Mouse (Mus musculus): ENCODE results near the gene Rbfox1. TPM values are rescaled to one million over a fixed set of nuclear protein-coding genes. Genes with fewer than 3 reads are reported as not detected.

Rbfox1 gene
- polyA plus RNA-seq, 1 experiment from 2014 or later = 13.9 TPM

DNA sequence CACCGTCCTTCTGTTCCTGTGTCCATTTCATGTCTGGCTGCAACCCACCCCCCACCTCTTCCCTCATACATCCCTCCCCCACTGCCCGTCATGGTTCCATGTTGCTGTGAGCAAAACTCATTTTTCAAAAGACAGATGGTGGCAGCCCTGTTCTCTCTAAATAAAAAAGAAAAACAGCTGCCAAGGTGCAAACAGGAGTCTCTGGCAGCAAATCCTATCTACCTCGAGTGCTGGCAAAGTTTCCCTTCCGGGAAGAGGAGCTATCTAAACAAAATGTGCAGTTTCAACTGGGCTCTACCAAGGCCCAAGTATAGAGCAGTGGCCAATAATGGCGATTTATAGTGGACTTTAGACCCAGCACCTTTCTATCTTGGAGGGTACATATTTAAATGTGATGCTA, 899.0 kb downstream of the Rbfox1 start:
- Histone ChIP-seq H3K4me3 (ENCODE audit: low read depth, low read length) (no peak overlapping the region), H3K27me3 (replicated peaks; ENCODE audit: control insufficient read depth, insufficient read depth, low read length) (no peaks in the 10 kb centered on the region), H3K4me2 (ENCODE audit: low read depth, low read length) (no peak overlapping the region), H3K9me3 (ENCODE audit: control insufficient read depth, low read length) (no peaks in the 10 kb centered on the region), H3K9ac (ENCODE audit: low read depth, low read length) (no peak overlapping the region), H3K36me3 (ENCODE audit: control insufficient read depth, insufficient read depth, low read length) (no peaks in the 10 kb centered on the region), H3K27ac (replicated peaks; ENCODE audit: low read depth, low read length) (no peak overlapping the region), H3K4me1 (ENCODE audit: control insufficient read depth, insufficient read depth, low read length) (no peaks in the 10 kb centered on the region)
- DNase-seq (ENCODE audit: low spot score) (no peak), ATAC-seq (ENCODE audit: low read depth) (no peak)
- 65% methylated on average over 5 of the region's 5 CpGs for WGBS

DNA sequence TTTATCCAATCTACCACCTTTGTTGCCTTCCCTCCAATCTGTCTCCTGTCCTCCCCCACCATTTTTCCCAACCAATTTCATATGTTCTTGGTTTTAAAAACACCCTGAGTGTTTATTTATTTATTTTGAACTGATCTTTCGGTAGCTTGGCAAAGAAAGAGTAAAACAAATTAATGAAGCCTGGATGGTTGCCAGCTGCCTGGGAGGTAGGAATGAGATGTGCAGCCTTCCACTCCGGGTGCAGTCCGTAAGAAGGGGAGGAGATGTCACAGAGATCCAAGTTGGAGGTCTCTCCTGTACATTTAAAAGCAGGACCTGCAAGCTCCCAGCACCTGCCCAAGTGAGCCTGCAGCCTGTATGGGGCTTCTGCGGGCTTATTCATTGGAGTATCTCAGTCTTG, 899.9 kb downstream of the Rbfox1 start:
- Histone ChIP-seq H3K27me3 (replicated peaks; ENCODE audit: control insufficient read depth, insufficient read depth, low read length) (no peaks in the 10 kb centered on the region), H3K4me1 (ENCODE audit: control insufficient read depth, insufficient read depth, low read length) (no peaks in the 10 kb centered on the region), H3K9me3 (ENCODE audit: control insufficient read depth, low read length) (no peaks in the 10 kb centered on the region), H3K36me3 (ENCODE audit: control insufficient read depth, insufficient read depth, low read length) (no peaks in the 10 kb centered on the region), H3K9ac (ENCODE audit: low read depth, low read length) (no peak overlapping the region), H3K4me3 (ENCODE audit: low read depth, low read length) (no peak overlapping the region), H3K4me2 (ENCODE audit: low read depth, low read length) (no peak overlapping the region), H3K27ac (replicated peaks; ENCODE audit: low read depth, low read length) (no peak overlapping the region)
- 58% methylated on average over 4 of the region's 4 CpGs for WGBS
- ATAC-seq (ENCODE audit: low read depth) (no peak), DNase-seq (ENCODE audit: low spot score) (no peak)

DNA sequence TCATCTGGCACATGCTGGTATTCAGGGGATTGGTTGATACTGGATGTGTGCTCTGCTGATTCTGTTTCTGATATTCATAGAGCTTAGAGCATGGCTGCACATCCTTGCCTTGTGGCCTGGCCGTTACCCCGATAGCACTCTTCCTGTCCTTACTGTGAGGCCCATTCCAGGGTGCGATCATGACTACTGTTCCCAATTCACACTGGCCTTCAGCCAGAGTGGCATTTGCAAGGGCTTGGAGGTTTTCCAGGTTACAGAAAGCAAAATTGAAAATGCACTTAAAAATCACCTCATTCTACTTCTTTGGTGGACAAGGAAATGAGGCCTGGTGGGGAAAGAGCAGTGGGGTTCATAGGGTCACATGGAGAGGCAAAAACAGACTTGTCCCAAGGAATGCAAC, 906.1 kb downstream of the Rbfox1 start:
- Histone ChIP-seq H3K4me2 (ENCODE audit: low read depth, low read length) (no peak overlapping the region), H3K9ac (ENCODE audit: low read depth, low read length) (no peak overlapping the region), H3K4me1 (ENCODE audit: control insufficient read depth, insufficient read depth, low read length) (no peaks in the 10 kb centered on the region), H3K9me3 (ENCODE audit: control insufficient read depth, low read length) (no peaks in the 10 kb centered on the region), H3K27ac (replicated peaks; ENCODE audit: low read depth, low read length) (no peak overlapping the region), H3K4me3 (ENCODE audit: low read depth, low read length) (no peak overlapping the region), H3K27me3 (replicated peaks; ENCODE audit: control insufficient read depth, insufficient read depth, low read length) (no peaks in the 10 kb centered on the region), H3K36me3 (ENCODE audit: control insufficient read depth, insufficient read depth, low read length) (no peaks in the 10 kb centered on the region)
- no peak for DNase-seq (ENCODE audit: low spot score)
- 74% methylated on average over 3 of the region's 3 CpGs for WGBS
- ATAC-seq (ENCODE audit: low read depth) = no peak

DNA sequence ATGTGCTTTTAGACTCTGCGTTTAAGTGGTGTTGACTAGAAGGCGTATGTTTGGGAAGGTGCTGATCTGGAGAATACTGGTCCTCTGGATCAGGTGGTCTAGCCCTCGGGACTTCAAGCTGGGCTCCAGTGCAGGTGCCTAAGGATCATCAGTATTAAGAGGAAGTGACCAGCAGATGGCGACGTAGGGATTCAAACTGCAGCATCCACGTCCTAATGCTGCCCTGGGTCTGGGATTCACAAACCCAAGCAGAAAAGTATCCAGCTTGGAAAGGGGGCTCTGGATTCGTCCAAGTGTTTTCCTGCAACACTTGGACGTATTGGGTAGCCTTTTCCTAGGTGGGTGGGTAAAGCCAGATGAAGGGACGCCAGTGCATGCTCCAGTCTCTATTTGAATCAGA, 906.5 kb downstream of the Rbfox1 start:
- Histone ChIP-seq H3K4me2 (ENCODE audit: low read depth, low read length) (no peak overlapping the region), H3K9me3 (ENCODE audit: control insufficient read depth, low read length) (no peaks in the 10 kb centered on the region), H3K36me3 (ENCODE audit: control insufficient read depth, insufficient read depth, low read length) (no peaks in the 10 kb centered on the region), H3K4me3 (ENCODE audit: low read depth, low read length) (no peak overlapping the region), H3K9ac (ENCODE audit: low read depth, low read length) (no peak overlapping the region), H3K27ac (replicated peaks; ENCODE audit: low read depth, low read length) (no peak overlapping the region), H3K27me3 (replicated peaks; ENCODE audit: control insufficient read depth, insufficient read depth, low read length) (no peaks in the 10 kb centered on the region), H3K4me1 (ENCODE audit: control insufficient read depth, insufficient read depth, low read length) (no peaks in the 10 kb centered on the region)
- 13% methylated on average over 9 of the region's 9 CpGs for WGBS
- ATAC-seq (ENCODE audit: low read depth) (no peak), DNase-seq (ENCODE audit: low spot score) (peak; percentile 82)

DNA sequence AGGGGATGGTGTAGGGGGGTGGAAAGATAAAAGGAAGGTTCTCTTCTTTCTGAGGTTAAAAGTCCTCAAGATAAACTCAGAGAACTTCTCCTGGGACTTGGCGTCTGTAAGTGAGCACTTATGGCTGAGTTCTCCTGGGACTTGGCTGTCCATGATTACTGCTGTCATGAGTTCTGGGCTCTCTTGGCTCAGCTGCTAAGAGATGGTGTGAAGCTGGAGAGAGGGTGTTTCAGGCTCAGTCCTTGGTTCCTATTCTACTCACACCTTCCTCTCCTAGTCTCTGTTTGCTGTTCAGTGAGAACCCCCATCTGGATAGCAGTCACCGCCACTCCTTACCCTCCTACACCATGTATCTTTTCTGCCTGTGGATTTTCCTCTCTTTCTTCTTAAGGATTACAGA, 921.1 kb downstream of the Rbfox1 start:
- Histone ChIP-seq H3K9ac (ENCODE audit: low read depth, low read length) (no peak overlapping the region), H3K4me1 (ENCODE audit: control insufficient read depth, insufficient read depth, low read length) (no peaks in the 10 kb centered on the region), H3K27me3 (replicated peaks; ENCODE audit: control insufficient read depth, insufficient read depth, low read length) (no peaks in the 10 kb centered on the region), H3K36me3 (ENCODE audit: control insufficient read depth, insufficient read depth, low read length) (no peaks in the 10 kb centered on the region), H3K27ac (replicated peaks; ENCODE audit: low read depth, low read length) (no peak overlapping the region), H3K4me2 (ENCODE audit: low read depth, low read length) (no peak overlapping the region), H3K9me3 (ENCODE audit: control insufficient read depth, low read length) (no peaks in the 10 kb centered on the region), H3K4me3 (ENCODE audit: low read depth, low read length) (no peak overlapping the region)
- WGBS = 79% methylated on average over 2 of the region's 2 CpGs
- ATAC-seq (ENCODE audit: low read depth) (no peak), DNase-seq (ENCODE audit: low spot score) (no peak)

DNA sequence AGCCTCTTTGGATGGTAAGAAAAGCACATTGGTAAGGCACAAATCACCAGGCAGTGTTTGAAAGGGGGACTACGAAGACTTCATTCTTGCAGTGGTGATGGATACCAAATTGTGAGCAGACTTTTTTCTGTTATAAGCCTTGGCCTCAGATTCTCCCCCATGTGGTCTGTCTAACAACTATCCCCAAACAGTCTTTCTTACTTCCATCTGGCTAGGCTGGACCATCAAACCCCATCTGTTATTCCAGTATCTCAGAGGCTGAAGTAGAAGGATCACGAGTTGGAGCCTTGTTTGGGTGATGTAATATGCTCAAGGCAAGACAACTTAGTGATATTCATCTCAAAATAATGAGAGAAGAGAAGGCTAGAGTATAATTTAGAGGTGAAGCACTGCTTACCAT, 922.7 kb downstream of the Rbfox1 start:
- H3K9ac ChIP-seq (ENCODE audit: low read depth, low read length) = no peak overlapping the region
- H3K4me3 ChIP-seq (ENCODE audit: low read depth, low read length) = no peak overlapping the region
- ATAC-seq (ENCODE audit: low read depth) (no peak), DNase-seq (ENCODE audit: low spot score) (no peak)
- WGBS = 67% methylated on average over 2 of the region's 2 CpGs
- H3K9me3 ChIP-seq (ENCODE audit: control insufficient read depth, low read length) = no peaks in the 10 kb centered on the region
- H3K4me2 ChIP-seq (ENCODE audit: low read depth, low read length) = no peak overlapping the region
- no peaks in the 10 kb centered on the region for H3K36me3 ChIP-seq (ENCODE audit: control insufficient read depth, insufficient read depth, low read length)
- no peak overlapping the region for H3K27ac ChIP-seq (replicated peaks; ENCODE audit: low read depth, low read length)
- no peaks in the 10 kb centered on the region for H3K4me1 ChIP-seq (ENCODE audit: control insufficient read depth, insufficient read depth, low read length)
- H3K27me3 ChIP-seq (replicated peaks; ENCODE audit: control insufficient read depth, insufficient read depth, low read length) = no peaks in the 10 kb centered on the region

DNA sequence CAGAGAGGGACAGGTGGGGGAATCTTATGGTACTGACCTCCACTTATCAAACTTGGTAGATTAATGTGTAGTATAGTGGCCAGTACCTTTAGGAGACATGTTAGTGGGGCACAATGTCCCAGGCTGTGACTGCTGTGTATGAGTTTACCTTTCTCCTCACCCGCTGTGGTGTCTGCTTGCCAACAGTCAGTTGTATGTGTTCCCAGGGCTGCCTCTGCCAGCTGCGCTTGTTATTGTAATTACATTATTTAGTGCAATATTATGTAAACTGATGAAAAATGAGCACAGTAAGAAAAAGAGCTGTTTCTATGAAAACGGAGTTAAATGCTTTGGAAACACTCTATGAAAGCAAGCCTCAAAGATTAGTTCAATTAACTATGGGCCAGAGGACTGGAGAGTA, 928.7 kb downstream of the Rbfox1 start:
- Histone ChIP-seq H3K4me3 (ENCODE audit: low read depth, low read length) (no peak overlapping the region), H3K27ac (replicated peaks; ENCODE audit: low read depth, low read length) (no peak overlapping the region), H3K9ac (ENCODE audit: low read depth, low read length) (no peak overlapping the region), H3K4me2 (ENCODE audit: low read depth, low read length) (no peak overlapping the region), H3K27me3 (replicated peaks; ENCODE audit: control insufficient read depth, insufficient read depth, low read length) (no peaks in the 10 kb centered on the region), H3K9me3 (ENCODE audit: control insufficient read depth, low read length) (no peaks in the 10 kb centered on the region), H3K4me1 (ENCODE audit: control insufficient read depth, insufficient read depth, low read length) (no peaks in the 10 kb centered on the region), H3K36me3 (ENCODE audit: control insufficient read depth, insufficient read depth, low read length) (no peaks in the 10 kb centered on the region)
- ATAC-seq (ENCODE audit: low read depth) = no peak
- DNase-seq (ENCODE audit: low spot score) = no peak
- WGBS = 67% methylated on average over 3 of the region's 3 CpGs

DNA sequence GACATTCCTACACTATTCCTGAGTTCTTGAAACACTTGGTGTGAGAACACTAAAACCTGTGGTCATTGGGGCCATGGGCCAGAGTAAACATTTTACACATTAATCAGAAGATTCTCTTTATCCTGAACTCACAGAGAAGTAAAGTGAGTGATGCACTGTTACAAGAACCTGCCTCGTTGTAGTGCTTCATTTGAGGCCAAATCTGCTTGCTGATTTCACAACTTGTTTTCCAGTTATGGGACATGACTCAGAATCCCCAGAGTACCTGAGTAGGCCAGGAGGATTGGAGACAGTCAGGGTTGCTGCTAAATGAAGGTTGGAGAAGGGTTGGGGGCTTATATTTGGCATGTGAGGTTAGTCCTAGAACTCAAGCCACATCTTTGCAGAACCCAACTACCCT, 936.6 kb downstream of the Rbfox1 start:
- DNase-seq (ENCODE audit: low spot score) (no peak), ATAC-seq (ENCODE audit: low read depth) (no peak)
- Histone ChIP-seq H3K4me3 (ENCODE audit: low read depth, low read length) (no peak overlapping the region), H3K9me3 (ENCODE audit: control insufficient read depth, low read length) (no peaks in the 10 kb centered on the region), H3K4me1 (ENCODE audit: control insufficient read depth, insufficient read depth, low read length) (no peaks in the 10 kb centered on the region), H3K27ac (replicated peaks; ENCODE audit: low read depth, low read length) (no peak overlapping the region), H3K9ac (ENCODE audit: low read depth, low read length) (no peak overlapping the region), H3K36me3 (ENCODE audit: control insufficient read depth, insufficient read depth, low read length) (no peaks in the 10 kb centered on the region), H3K27me3 (replicated peaks; ENCODE audit: control insufficient read depth, insufficient read depth, low read length) (no peaks in the 10 kb centered on the region), H3K4me2 (ENCODE audit: low read depth, low read length) (no peak overlapping the region)
- WGBS = 63% methylated on average over 1 of the region's 1 CpGs

DNA sequence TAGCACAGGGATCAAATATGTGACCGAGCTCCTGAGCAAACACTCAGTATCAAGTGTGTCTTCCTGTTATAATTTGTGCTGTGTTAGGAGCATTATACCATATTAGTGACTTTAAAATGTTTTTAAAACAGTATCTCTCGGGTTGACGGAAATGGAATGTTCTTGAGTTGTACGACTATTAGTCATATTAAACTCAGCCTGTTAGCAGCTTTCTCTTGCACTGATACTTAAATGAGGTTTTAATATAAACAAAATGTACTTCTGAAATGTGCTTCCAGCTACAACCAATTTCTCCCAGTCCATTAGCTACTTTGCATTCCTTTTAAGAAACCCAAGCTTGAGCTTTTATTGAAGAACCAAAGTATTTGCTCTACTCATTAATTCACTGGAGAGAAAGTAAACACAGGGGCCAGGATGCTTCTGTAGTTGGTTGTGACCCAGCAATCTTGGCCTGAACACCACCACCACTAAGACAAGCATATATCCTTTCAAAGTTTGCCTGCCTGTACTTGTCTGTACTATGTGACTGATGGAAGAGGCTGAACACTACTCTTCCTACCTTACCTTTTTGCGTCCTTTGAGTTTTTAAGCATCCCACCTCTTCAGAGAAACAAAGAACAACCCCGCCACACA, 944.9 kb downstream of the Rbfox1 start:
- no peak for DNase-seq (ENCODE audit: low spot score)
- Histone ChIP-seq H3K9me3 (ENCODE audit: control insufficient read depth, low read length) (no peaks in the 10 kb centered on the region), H3K27ac (replicated peaks; ENCODE audit: low read depth, low read length) (no peak overlapping the region), H3K4me3 (ENCODE audit: low read depth, low read length) (no peak overlapping the region), H3K4me1 (ENCODE audit: control insufficient read depth, insufficient read depth, low read length) (no peaks in the 10 kb centered on the region), H3K36me3 (ENCODE audit: control insufficient read depth, insufficient read depth, low read length) (no peaks in the 10 kb centered on the region), H3K27me3 (replicated peaks; ENCODE audit: control insufficient read depth, insufficient read depth, low read length) (no peaks in the 10 kb centered on the region), H3K9ac (ENCODE audit: low read depth, low read length) (no peak overlapping the region), H3K4me2 (ENCODE audit: low read depth, low read length) (no peak overlapping the region)
- WGBS = 80% methylated on average over 6 of the region's 6 CpGs
- ATAC-seq (ENCODE audit: low read depth) = no peak

All from embryonic facial prominence, embryonic 14.5 days (tissue).